Mouse (Mus musculus) limb, embryonic 14.5 days (tissue): Measurements from ENCODE around the gene Cdkl1. TPM values are rescaled to one million over a fixed set of nuclear protein-coding genes. Genes with fewer than 3 reads are reported as not detected.

Experiments used
- ATAC-seq: fragments of 200-750 bp; cut with Nextera tagmentation; 2 replicates; pipeline ENCODE4 v1.8.0; 2017; ENCODE audit warnings: low read depth, moderate number of reproducible peaks, moderate TSS enrichment; ENCODE audit not compliant: low FRiP score
- DNase-seq: peaks from one replicate; pipeline ENCODE4 v3.0.0-alpha.2; 2015; ENCODE audit warnings: low spot score
- H3K27ac ChIP-seq: fragments of 300-500 bp; sonication (generic); replicated peaks from 2 replicates; pipeline ENCODE4 v1.5.1; 2014; ENCODE audit warnings: low read depth, mild to moderate bottlenecking, low read length, moderate library complexity, mixed read lengths
- H3K27me3 ChIP-seq: fragments of 300-500 bp; sonication (generic); 2 replicates; pipeline ENCODE4 v1.6.1; 2014; ENCODE audit warnings: low read length, mixed read lengths; ENCODE audit not compliant: control insufficient read depth, insufficient read depth
- H3K36me3 ChIP-seq: fragments of 300-500 bp; sonication (generic); 2 replicates; pipeline ENCODE4 v1.6.1; 2014; ENCODE audit warnings: mild to moderate bottlenecking, low read length, moderate library complexity, mixed read lengths; ENCODE audit not compliant: control insufficient read depth, insufficient read depth
- H3K4me1 ChIP-seq: fragments of 300-500 bp; sonication (generic); 2 replicates; pipeline ENCODE4 v1.6.1; 2014; ENCODE audit warnings: antibody characterized with exemption, low read length, mixed read lengths; ENCODE audit not compliant: control insufficient read depth, insufficient read depth
- H3K4me2 ChIP-seq: fragments of 300-500 bp; sonication (generic); replicated peaks from 2 replicates; pipeline ENCODE4 v1.6.1; 2014; ENCODE audit warnings: low read depth, mild to moderate bottlenecking, low read length, moderate library complexity; ENCODE audit not compliant: severe bottlenecking
- H3K4me3 ChIP-seq: fragments of 300-500 bp; sonication (generic); replicated peaks from 2 replicates; pipeline ENCODE4 v1.5.1; 2014; ENCODE audit warnings: low read length
- H3K9ac ChIP-seq: fragments of 300-500 bp; sonication (generic); 2 replicates; pipeline ENCODE4 v1.6.1; 2014; ENCODE audit warnings: mild to moderate bottlenecking, low read depth, low read length, moderate library complexity; ENCODE audit not compliant: severe bottlenecking
- H3K9me3 ChIP-seq: fragments of 300-500 bp; sonication (generic); 2 replicates; pipeline ENCODE4 v1.6.1; 2016; ENCODE audit warnings: low read length; ENCODE audit not compliant: control insufficient read depth
- POLR2A ChIP-seq: fragments of 200-500 bp; IDR thresholded peaks from 2 replicates; pipeline ENCODE4 v1.8.0; 2012; ENCODE audit warnings: inconsistent platforms, mild to moderate bottlenecking, moderate library complexity, borderline replicate concordance; ENCODE audit not compliant: insufficient read depth, insufficient read length; ENCODE audit errors: extremely low read depth
- WGBS: fragments of 180-500 bp; shearing (Covaris S2); extraction: QIAGEN DNeasy Blood & Tissue Kit; methylation state at CpG from one replicate; pipeline ENCODE4 v1.1.7; 2014; 5-methylcytosine and 5-hydroxymethylcytosine counted together
- polyA plus RNA-seq, 2 experiments: library from polyadenylated mRNA; depleted of rRNA in 1 of 2; stranded (reverse) in 1 of 2; unstranded in 1 of 2; fragments of >200 nt; fragmentation: Nextera tagmentation in 1 of 2; extraction: Ambion mirVana in 1 of 2; gene quantifications; 2 replicates each; pipeline versions ENCODE4 v1.2.1 to v1.2.3; 2012 to 2014

Cdkl1 gene
- polyA plus RNA-seq, 2 experiments, result 1.7 to 1.9 TPM

DNA sequence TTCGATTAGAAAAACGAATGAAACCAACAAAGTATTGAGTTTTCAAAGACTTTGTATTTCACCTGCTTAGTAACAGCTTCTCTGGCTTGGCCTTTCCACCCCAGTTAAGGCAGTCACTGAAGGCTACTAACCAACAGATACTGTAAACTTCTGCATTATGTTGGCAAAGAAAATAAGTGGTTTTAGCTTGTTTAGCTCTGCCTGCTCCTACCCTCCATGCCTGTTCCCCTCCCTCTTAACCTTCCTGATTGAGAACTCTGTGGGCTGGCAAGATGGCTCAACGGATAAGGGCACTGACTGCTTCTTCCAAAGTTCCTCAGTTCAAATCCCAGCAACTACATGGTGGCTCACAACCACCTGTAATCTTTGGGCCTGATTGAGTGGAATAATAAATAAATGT, 57.1 kb downstream of the Cdkl1 start:
- Histone ChIP-seq H3K4me1 (no peaks in the 10 kb centered on the region), H3K27ac (no peak overlapping the region), H3K36me3 (no peaks in the 10 kb centered on the region), H3K9me3 (no peaks in the 10 kb centered on the region), H3K27me3 (no peaks in the 10 kb centered on the region), H3K4me3 (no peak overlapping the region), H3K4me2 (no peak overlapping the region), H3K9ac (no peak overlapping the region)
- ATAC-seq, result no peak
- no peak for DNase-seq
- TF ChIP-seq POLR2A, result no peak
- 78% methylated on average over 3 of the region's 3 CpGs for WGBS

DNA sequence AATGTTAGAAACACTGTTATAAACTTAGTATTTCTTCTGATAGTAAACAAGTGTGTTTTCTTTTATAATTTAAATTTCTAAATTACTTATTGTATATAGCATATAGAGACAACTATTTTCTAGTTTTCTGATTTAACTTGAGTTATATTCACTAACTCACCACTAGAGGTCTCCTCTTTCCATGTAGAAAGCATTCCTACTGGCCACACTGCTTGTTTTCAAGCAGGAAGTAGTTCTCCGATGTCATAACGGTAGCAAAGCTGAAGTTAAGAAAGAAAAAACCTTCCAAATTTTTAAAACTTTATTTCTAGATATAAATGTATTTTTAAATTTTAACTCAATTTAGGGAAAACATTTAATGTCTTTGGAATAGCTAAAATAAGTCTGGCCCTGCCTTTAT, 57.5 kb downstream of the Cdkl1 start:
- 5% methylated on average over 2 of the region's 2 CpGs for WGBS
- H3K4me3 ChIP-seq, result no peak overlapping the region
- no peaks in the 10 kb centered on the region for H3K4me1 ChIP-seq
- no peaks in the 10 kb centered on the region for H3K9me3 ChIP-seq
- H3K27me3 ChIP-seq, result no peaks in the 10 kb centered on the region
- ATAC-seq, result peak; percentile 65; the same call in 1 of the 2 replicates
- H3K36me3 ChIP-seq, result no peaks in the 10 kb centered on the region
- H3K9ac ChIP-seq, result no peak overlapping the region
- no peak overlapping the region for H3K4me2 ChIP-seq
- no peak overlapping the region for H3K27ac ChIP-seq
- peak; percentile 81 for DNase-seq
- no peak for TF ChIP-seq POLR2A

DNA sequence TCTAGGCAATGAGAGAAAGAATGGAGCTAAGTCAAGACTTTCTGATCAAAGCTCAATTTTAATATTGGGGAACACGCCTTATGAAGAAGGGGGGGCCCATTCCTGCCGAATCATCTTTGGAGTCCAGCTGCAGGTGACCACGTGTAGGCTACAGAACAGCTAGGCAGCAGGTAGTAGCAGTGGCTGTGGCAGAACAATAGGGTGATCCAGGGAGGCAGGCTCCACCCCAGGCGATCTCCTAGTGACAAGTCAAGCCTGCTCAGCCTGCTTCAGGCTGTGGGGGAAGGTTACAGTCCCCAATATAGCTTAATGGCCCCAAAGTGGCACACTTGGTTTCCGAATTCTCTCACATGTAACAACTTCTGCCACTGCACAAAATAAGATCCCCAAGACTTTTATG, 58.8 kb downstream of the Cdkl1 start:
- Histone ChIP-seq H3K27me3 (no peaks in the 10 kb centered on the region), H3K36me3 (no peaks in the 10 kb centered on the region), H3K9ac (no peak overlapping the region), H3K9me3 (no peaks in the 10 kb centered on the region), H3K4me2 (no peak overlapping the region), H3K27ac (no peak overlapping the region), H3K4me1 (no peaks in the 10 kb centered on the region), H3K4me3 (no peak overlapping the region)
- no peak for TF ChIP-seq POLR2A
- ATAC-seq (no peak), DNase-seq (no peak)
- WGBS, result 46% methylated on average over 5 of the region's 5 CpGs

DNA sequence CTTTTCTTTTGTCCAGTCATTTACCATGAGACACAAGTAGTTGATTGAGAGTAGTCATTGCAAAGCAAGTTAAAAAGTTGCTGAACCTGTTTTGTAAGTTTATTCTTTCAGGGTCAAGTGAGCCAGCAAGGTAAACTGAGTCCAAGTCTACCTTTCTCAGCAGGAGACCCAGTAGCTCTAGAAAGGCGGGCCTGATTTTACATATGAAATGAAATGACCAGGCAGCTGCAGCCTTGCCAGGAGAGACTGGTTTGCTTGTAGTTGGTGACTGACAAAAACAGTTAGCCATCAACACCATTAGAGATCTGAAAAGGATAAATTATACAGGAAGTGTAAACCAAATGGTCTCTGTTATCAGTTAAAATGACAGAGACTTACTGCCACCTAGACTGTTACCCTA, 60.8 kb downstream of the Cdkl1 start:
- Histone ChIP-seq H3K4me1 (peaks cover 5% of the 10 kb centered on the region; the same call in 1 of the 2 replicates), H3K4me3 (no peak overlapping the region), H3K9ac (no peak overlapping the region), H3K27ac (no peak overlapping the region), H3K4me2 (no peak overlapping the region), H3K9me3 (no peaks in the 10 kb centered on the region), H3K36me3 (no peaks in the 10 kb centered on the region), H3K27me3 (no peaks in the 10 kb centered on the region)
- no peak for TF ChIP-seq POLR2A
- no peak for DNase-seq
- ATAC-seq, result no peak
- WGBS, result 85% methylated on average over 1 of the region's 1 CpGs

DNA sequence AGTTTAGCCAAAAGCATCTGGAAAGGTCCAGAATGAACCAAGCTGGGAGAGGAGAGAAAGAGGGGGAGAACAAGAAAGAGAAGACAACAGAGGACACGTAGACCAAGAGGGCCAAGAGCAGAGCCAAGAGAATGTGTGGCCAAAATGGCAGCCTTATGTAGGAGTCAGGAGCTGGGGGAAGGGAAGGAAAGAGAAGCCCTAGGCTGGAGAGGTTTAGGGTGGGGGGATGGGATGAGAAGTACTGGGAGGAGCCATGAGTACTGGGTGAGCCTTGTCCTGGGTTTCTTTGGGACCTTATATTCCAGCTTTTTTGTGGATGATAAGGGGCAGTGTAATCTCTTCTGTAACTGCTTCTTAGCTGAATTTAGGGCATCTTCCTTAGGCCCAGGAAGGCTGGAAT, 61.8 kb downstream of the Cdkl1 start:
- no peak overlapping the region for H3K27ac ChIP-seq
- no peaks in the 10 kb centered on the region for H3K27me3 ChIP-seq
- peaks cover 6% of the 10 kb centered on the region; the same call in 1 of the 2 replicates for H3K4me1 ChIP-seq
- H3K4me3 ChIP-seq, result no peak overlapping the region
- DNase-seq (no peak), ATAC-seq (no peak)
- no peaks in the 10 kb centered on the region for H3K9me3 ChIP-seq
- H3K9ac ChIP-seq, result no peak overlapping the region
- WGBS, result 89% methylated on average over 1 of the region's 1 CpGs
- no peaks in the 10 kb centered on the region for H3K36me3 ChIP-seq
- H3K4me2 ChIP-seq, result no peak overlapping the region
- TF ChIP-seq POLR2A, result no peak
